Mouse (Mus musculus) stomach, postnatal 0 days (tissue): ENCODE measurements around the gene Prr22. TPM values are rescaled to one million over a fixed set of nuclear protein-coding genes. Genes with fewer than 3 reads are reported as not detected.

Experiments used
- ATAC-seq: fragments of 200-750 bp; cut with Nextera tagmentation; 2 replicates; pipeline ENCODE4 v1.8.0; 2017; ENCODE audit not compliant: low FRiP score, low TSS enrichment
- DNase-seq: peaks from one replicate; pipeline ENCODE4 v3.0.0-alpha.2; 2016; ENCODE audit warnings: low spot score
- H3K27ac ChIP-seq: fragments of 300-500 bp; sonication (generic); replicated peaks from 2 replicates; pipeline ENCODE4 v1.5.1; 2014; ENCODE audit warnings: mild to moderate bottlenecking, control low read depth
- H3K27me3 ChIP-seq: fragments of 300-500 bp; sonication (generic); 2 replicates; pipeline ENCODE4 v1.6.1; 2014; ENCODE audit warnings: low read length; ENCODE audit not compliant: control insufficient read depth, insufficient read depth
- H3K36me3 ChIP-seq: fragments of 300-500 bp; sonication (generic); 2 replicates; pipeline ENCODE4 v1.6.1; 2014; ENCODE audit warnings: low read length, mixed read lengths; ENCODE audit not compliant: control insufficient read depth, insufficient read depth
- H3K4me1 ChIP-seq: fragments of 300-500 bp; sonication (generic); replicated peaks from 2 replicates; pipeline ENCODE4 v1.6.1; 2014; ENCODE audit warnings: antibody characterized with exemption; ENCODE audit not compliant: control insufficient read depth, insufficient read depth
- H3K4me2 ChIP-seq: fragments of 300-500 bp; sonication (generic); replicated peaks from 2 replicates; pipeline ENCODE4 v1.6.1; 2014; ENCODE audit warnings: low read depth, mild to moderate bottlenecking, control low read depth, moderate library complexity
- H3K4me3 ChIP-seq: fragments of 300-500 bp; sonication (generic); 2 replicates; pipeline ENCODE4 v1.5.1; 2014; ENCODE audit warnings: low read depth, low read length, control low read depth
- H3K9ac ChIP-seq: fragments of 300-500 bp; sonication (generic); 2 replicates; pipeline ENCODE4 v1.6.1; 2014; ENCODE audit warnings: mild to moderate bottlenecking, low read length, control low read depth, mixed read lengths
- H3K9me3 ChIP-seq: fragments of 300-500 bp; sonication (generic); 2 replicates; pipeline ENCODE4 v1.6.1; 2016; ENCODE audit warnings: low read length; ENCODE audit not compliant: control insufficient read depth
- CTCF ChIP-seq: IDR thresholded peaks from 2 replicates; pipeline ENCODE4 v1.5.1; 2016; ENCODE audit warnings: antibody characterized with exemption, low read depth, mild to moderate bottlenecking, moderate library complexity
- EP300 ChIP-seq: optimal IDR thresholded peaks from 2 replicates; pipeline ENCODE3; 2016; ENCODE audit warnings: antibody characterized with exemption
- WGBS: fragments of 180-500 bp; shearing (Covaris S2); extraction: QIAGEN DNeasy Blood & Tissue Kit; methylation state at CpG from one replicate; pipeline ENCODE4 v1.1.7; 2014; 5-methylcytosine and 5-hydroxymethylcytosine counted together
- polyA plus RNA-seq: library from polyadenylated mRNA; unstranded; fragments of >200 nt; fragmentation: Nextera tagmentation; extraction: Ambion mirVana; gene quantifications from 2 replicates; pipeline ENCODE4 v1.2.1, GENCODE M21; 2015

The Prr22 gene
- polyA plus RNA-seq, 1 experiment from 2014 or later, result 0.65 TPM

DNA sequence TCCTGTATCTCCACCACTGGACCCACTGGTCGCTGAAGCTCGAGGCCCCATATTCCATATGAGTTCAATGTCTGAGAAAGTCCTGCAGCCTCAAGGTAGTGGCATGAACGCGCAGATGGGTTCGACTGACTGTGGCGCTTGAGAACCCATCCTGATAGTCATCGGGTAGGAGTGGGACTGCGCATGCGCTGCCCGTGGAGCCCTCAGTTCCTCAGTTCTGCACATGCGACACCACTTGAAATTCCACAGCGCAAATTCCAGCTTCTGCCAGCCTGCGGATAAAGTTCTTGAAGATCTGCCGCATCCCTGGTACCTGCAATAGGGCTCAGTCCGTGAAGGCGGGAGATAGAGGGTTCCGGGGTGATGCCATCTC, 29.3 kb upstream of the Prr22 start:
- ATAC-seq (no peak), DNase-seq (no peak)
- no peaks in the 10 kb centered on the region for H3K4me1 ChIP-seq

DNA sequence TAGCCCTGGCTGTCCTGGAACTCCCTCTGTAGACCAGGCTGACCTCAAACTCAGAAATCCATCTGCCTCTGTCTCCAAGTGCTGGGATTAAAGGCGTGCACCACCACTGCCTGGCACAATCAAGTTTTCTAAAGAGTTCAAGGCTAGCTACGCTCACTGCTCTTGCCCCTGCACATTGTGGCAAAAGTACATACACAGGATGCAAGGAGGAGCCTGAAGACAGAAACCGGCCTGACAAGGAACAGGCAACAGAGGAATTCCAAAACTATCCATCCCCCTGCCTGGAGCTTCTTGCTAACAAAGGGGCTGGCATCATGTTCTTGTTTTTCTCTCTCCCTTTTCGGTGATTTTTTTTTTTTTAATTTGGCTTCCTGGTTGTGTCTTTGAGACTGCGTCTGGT, 25.9 kb upstream of the Prr22 start:
- no peak for DNase-seq

More for the DNA sequence above, 29.3 kb upstream of the Prr22 start:
- no peak for TF ChIP-seq CTCF
- TF ChIP-seq EP300, result no peak
- Histone ChIP-seq H3K27ac (no peak overlapping the region), H3K36me3 (no peaks in the 10 kb centered on the region), H3K9ac (no peak overlapping the region), H3K4me2 (no peak overlapping the region), H3K27me3 (no peaks in the 10 kb centered on the region), H3K9me3 (no peaks in the 10 kb centered on the region), H3K4me3 (no peak overlapping the region)
- whole genome bisulfite sequencing, result 83% methylated on average over 17 of the region's 17 CpGs

GRCm38 (mm10) chr17:56751404-56752072, 18.5 kb upstream of the Prr22 start:
- peak overlapping the region; percentile 18 for H3K4me3 ChIP-seq
- H3K9ac ChIP-seq, result no peak overlapping the region
- no peaks in the 10 kb centered on the region for H3K27me3 ChIP-seq
- peak; percentile 62 for DNase-seq
- no peaks in the 10 kb centered on the region for H3K9me3 ChIP-seq
- H3K36me3 ChIP-seq, result no peaks in the 10 kb centered on the region
- H3K4me1 ChIP-seq, result no peaks in the 10 kb centered on the region; the same call in 1 of the 2 replicates
- H3K4me2 ChIP-seq, result peak overlapping the region; percentile 26; the same call in 1 of the 2 replicates
- no peak overlapping the region for H3K27ac ChIP-seq
- peak; percentile 31 for ATAC-seq
- 41% methylated on average over 71 of the region's 71 CpGs for WGBS
- no peak for TF ChIP-seq CTCF
- no peak for TF ChIP-seq EP300

More for the DNA sequence above, 25.9 kb upstream of the Prr22 start:
- H3K9me3 ChIP-seq, result no peaks in the 10 kb centered on the region
- H3K4me1 ChIP-seq, result no peaks in the 10 kb centered on the region
- H3K27me3 ChIP-seq, result no peaks in the 10 kb centered on the region
- H3K27ac ChIP-seq, result no peak overlapping the region
- no peak overlapping the region for H3K9ac ChIP-seq
- ATAC-seq, result no peak
- no peak overlapping the region for H3K4me2 ChIP-seq
- no peak for TF ChIP-seq CTCF
- no peak for TF ChIP-seq EP300
- no peak overlapping the region for H3K4me3 ChIP-seq
- no peaks in the 10 kb centered on the region for H3K36me3 ChIP-seq
- 29% methylated on average over 5 of the region's 5 CpGs for WGBS

DNA sequence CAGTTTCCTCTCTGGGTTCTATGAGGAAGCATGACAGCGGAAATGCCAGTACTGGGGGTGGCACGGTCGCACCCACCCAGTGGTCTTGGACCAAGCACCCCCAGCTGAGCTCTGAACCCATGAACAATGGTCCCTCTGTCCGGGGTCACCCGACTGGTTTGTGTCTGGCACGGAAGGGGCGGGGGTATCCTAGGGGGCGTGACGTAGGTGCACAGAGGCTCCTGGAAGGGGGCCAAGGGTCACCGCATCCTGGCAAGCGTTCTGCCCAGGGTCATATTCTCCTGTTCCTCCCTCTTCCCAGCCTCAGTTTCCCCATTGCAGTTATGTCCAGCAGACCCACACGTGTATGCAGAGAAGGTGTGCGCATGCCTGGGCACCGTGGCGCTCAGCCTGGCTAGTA, 16.6 kb upstream of the Prr22 start:
- WGBS, result 28% methylated on average over 13 of the region's 15 CpGs
- Histone ChIP-seq H3K9ac (no peak overlapping the region), H3K4me1 (no peaks in the 10 kb centered on the region; the same call in 1 of the 2 replicates), H3K4me2 (no peak overlapping the region), H3K36me3 (no peaks in the 10 kb centered on the region), H3K27me3 (no peaks in the 10 kb centered on the region), H3K27ac (no peak overlapping the region), H3K4me3 (no peak overlapping the region), H3K9me3 (no peaks in the 10 kb centered on the region)
- no peak for ATAC-seq
- no peak for TF ChIP-seq EP300
- DNase-seq, result no peak

DNA sequence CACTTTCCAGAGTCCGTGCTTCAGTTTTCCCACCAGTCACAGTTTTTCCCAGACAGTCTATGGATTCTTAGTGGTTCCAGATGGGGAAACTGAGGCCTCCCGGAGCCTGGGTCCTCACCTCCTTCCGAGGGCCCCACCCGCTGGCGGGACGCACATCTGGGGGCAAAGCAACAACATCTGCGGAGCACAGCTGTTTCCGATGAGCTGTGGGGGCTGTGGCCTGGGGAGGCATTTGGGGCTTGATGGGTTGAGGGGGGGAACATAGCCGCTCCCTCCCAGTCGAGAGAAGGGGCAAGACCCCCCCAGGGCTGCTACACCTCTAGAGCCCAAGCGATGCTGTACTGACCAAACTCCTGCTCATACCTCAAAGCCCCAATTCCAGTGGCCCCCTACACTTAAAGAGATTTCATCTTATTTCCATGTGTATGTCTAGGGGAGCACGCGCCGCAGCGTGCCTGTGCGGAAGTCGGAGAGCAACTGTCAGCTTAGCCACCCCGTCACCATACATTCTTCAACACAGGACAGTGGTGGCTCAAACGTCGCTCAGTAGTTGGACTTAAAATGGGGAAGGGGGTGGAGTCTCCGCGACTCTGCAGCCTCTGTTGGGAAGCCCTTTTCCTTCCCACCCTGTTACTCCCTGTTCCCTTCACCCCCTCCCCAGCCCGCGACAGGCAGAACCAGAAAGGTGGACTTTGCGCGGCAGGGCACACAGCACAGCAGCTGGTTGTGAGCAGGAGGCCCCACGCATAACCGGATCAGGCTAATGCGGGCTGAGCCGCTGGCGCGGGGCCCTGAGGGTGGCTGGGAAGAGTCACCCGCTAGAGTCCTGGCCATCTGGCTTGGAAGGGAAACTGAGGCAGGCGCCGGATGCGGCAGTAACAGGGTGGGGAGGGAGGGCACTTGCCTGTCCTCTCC, 15.5 kb upstream of the Prr22 start:
- 19% methylated on average over 36 of the region's 36 CpGs for WGBS
- H3K9ac ChIP-seq, result no peak overlapping the region
- DNase-seq, result no peak
- H3K36me3 ChIP-seq, result no peaks in the 10 kb centered on the region
- no peaks in the 10 kb centered on the region for H3K9me3 ChIP-seq
- peak overlapping the region; percentile 12 for H3K4me2 ChIP-seq
- no peak for ATAC-seq
- no peaks in the 10 kb centered on the region; the same call in 1 of the 2 replicates for H3K4me1 ChIP-seq
- no peaks in the 10 kb centered on the region for H3K27me3 ChIP-seq
- H3K27ac ChIP-seq, result no peak overlapping the region
- H3K4me3 ChIP-seq, result no peak overlapping the region
- no peak for TF ChIP-seq CTCF
- TF ChIP-seq EP300, result no peak
